11 mouse cellular contexts compared by ENCODE assay signal in the genomic region with DNA sequence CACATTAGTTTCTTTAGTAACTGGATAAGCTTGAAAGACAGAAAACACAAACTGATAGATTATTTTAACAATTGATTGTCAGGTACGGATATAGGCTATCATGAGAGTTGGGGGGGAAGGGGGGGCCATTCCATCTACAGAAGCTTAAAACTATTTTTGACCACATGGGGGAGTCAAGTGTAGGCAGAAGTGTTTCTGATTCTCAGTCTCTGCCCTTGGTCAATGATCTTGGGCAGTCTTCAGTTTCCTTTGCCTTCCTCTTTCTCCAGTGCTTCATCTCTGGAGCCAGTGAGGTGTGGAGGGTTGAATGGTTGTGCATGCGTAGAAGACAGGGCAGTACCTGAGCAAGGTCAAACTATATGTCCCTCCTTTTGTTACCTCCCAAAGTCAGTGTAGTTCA.
A peak's percentile ranks its signal among the peaks of the same experiment; 100 is the strongest.
DNase-seq lines count a peak whose midpoint lies in the region; ATAC-seq and TF ChIP-seq lines count a peak whose summit lies in the region.
"Had no signal": no experiment of that assay in that cellular context is flagged by ENCODE, and none has a peak within 500 bp of the region (broad histone marks: within the 10 kb centered on the region; RNA-seq: fewer than 3 reads in every experiment).

No protein-coding gene starts in this region.

- H3K36me3 ChIP-seq in intestine, postnatal 0 days (ENCODE audit: control insufficient read depth, insufficient read depth) = no peaks in the 10 kb centered on the region
- H3K36me3 ChIP-seq in intestine, embryonic 15.5 days = no peaks in the 10 kb centered on the region
- H3K36me3 ChIP-seq in midbrain, embryonic 14.5 days (ENCODE audit: control insufficient read depth, insufficient read depth, low read length) = no peaks in the 10 kb centered on the region
- H3K36me3 ChIP-seq in midbrain, embryonic 16.5 days (ENCODE audit: control insufficient read depth, insufficient read depth, low read length) = no peaks in the 10 kb centered on the region
- no peaks in the 10 kb centered on the region for H3K36me3 ChIP-seq in embryonic facial prominence, embryonic 14.5 days (ENCODE audit: control insufficient read depth, insufficient read depth, low read length)
- H3K36me3 ChIP-seq in forebrain, embryonic 12.5 days (replicated peaks) = no peaks in the 10 kb centered on the region
- H3K36me3 ChIP-seq: hindbrain, embryonic 15.5 days had no signal

- ATAC-seq in intestine, postnatal 0 days = no peak
- ATAC-seq in intestine, embryonic 15.5 days = no peak
- no peak for ATAC-seq in midbrain, embryonic 14.5 days (ENCODE audit: low FRiP score, low TSS enrichment)
- no peak for ATAC-seq in midbrain, embryonic 16.5 days
- ATAC-seq in embryonic facial prominence, embryonic 14.5 days (ENCODE audit: low read depth) = no peak
- no peak for ATAC-seq in forebrain, embryonic 12.5 days (ENCODE audit: low FRiP score)
- ATAC-seq: forebrain, embryonic 13.5 days had no signal

- H3K4me3 ChIP-seq in intestine, postnatal 0 days (ENCODE audit: low read depth, low read length) = no peak overlapping the region
- no peak overlapping the region for H3K4me3 ChIP-seq in intestine, embryonic 15.5 days (replicated peaks)
- no peak overlapping the region for H3K4me3 ChIP-seq in midbrain, embryonic 14.5 days (replicated peaks; ENCODE audit: low read depth, low read length)
- no peak overlapping the region for H3K4me3 ChIP-seq in midbrain, embryonic 16.5 days (ENCODE audit: low read depth, low read length)
- no peak overlapping the region for H3K4me3 ChIP-seq in embryonic facial prominence, embryonic 14.5 days (ENCODE audit: low read depth, low read length)
- H3K4me3 ChIP-seq in forebrain, embryonic 12.5 days (replicated peaks) = no peak overlapping the region
- H3K4me3 ChIP-seq: forebrain, embryonic 13.5 days; hindbrain, embryonic 15.5 days had no signal

- no peak overlapping the region for H3K27ac ChIP-seq in intestine, postnatal 0 days (ENCODE audit: low read depth, low read length)
- no peak overlapping the region for H3K27ac ChIP-seq in intestine, embryonic 15.5 days
- H3K27ac ChIP-seq in midbrain, embryonic 14.5 days (replicated peaks; ENCODE audit: low read depth, low read length) = no peak overlapping the region
- no peak overlapping the region for H3K27ac ChIP-seq in midbrain, embryonic 16.5 days (ENCODE audit: low read length)
- H3K27ac ChIP-seq in embryonic facial prominence, embryonic 14.5 days (replicated peaks; ENCODE audit: low read depth, low read length) = no peak overlapping the region
- no peak overlapping the region for H3K27ac ChIP-seq in forebrain, embryonic 12.5 days
- H3K27ac ChIP-seq: forebrain, embryonic 13.5 days; hindbrain, embryonic 15.5 days had no signal

- 62% methylated on average over 2 of the region's 2 CpGs for WGBS in intestine, postnatal 0 days
- WGBS in intestine, embryonic 15.5 days = 79% methylated on average over 2 of the region's 2 CpGs
- 77% methylated on average over 2 of the region's 2 CpGs for WGBS in midbrain, embryonic 14.5 days
- 69% methylated on average over 2 of the region's 2 CpGs for WGBS in midbrain, embryonic 16.5 days
- 67% methylated on average over 2 of the region's 2 CpGs for WGBS in embryonic facial prominence, embryonic 14.5 days
- WGBS in forebrain, embryonic 12.5 days = 81% methylated on average over 2 of the region's 2 CpGs

- H3K4me2 ChIP-seq in intestine, postnatal 0 days (replicated peaks; ENCODE audit: low read depth) = no peak overlapping the region
- H3K4me2 ChIP-seq in intestine, embryonic 15.5 days (replicated peaks) = no peak overlapping the region
- H3K4me2 ChIP-seq in midbrain, embryonic 14.5 days (ENCODE audit: low read length) = no peak overlapping the region
- no peak overlapping the region for H3K4me2 ChIP-seq in midbrain, embryonic 16.5 days (ENCODE audit: low read length)
- H3K4me2 ChIP-seq in embryonic facial prominence, embryonic 14.5 days (ENCODE audit: low read depth, low read length) = no peak overlapping the region
- no peak overlapping the region for H3K4me2 ChIP-seq in forebrain, embryonic 12.5 days
- H3K4me2 ChIP-seq: forebrain, embryonic 13.5 days; hindbrain, embryonic 15.5 days had no signal

- H3K9ac ChIP-seq in intestine, postnatal 0 days (ENCODE audit: low read depth, low read length) = no peak overlapping the region
- no peak overlapping the region for H3K9ac ChIP-seq in intestine, embryonic 15.5 days
- H3K9ac ChIP-seq in midbrain, embryonic 14.5 days (replicated peaks; ENCODE audit: low read length) = no peak overlapping the region
- H3K9ac ChIP-seq in midbrain, embryonic 16.5 days (ENCODE audit: low read depth, low read length) = no peak overlapping the region
- H3K9ac ChIP-seq in embryonic facial prominence, embryonic 14.5 days (ENCODE audit: low read depth, low read length) = no peak overlapping the region
- no peak overlapping the region for H3K9ac ChIP-seq in forebrain, embryonic 12.5 days
- H3K9ac ChIP-seq: forebrain, embryonic 13.5 days; hindbrain, embryonic 15.5 days had no signal

- peak; percentile 56 for TF ChIP-seq CTCF in intestine, postnatal 0 days (IDR thresholded peaks at IDR 0.05; ENCODE audit: low read depth)

- peak; percentile 6 for DNase-seq in midbrain, embryonic 14.5 days
- peak; percentile 13 for DNase-seq in embryonic facial prominence, embryonic 14.5 days (ENCODE audit: low spot score)
- no peak for DNase-seq in thymus, postnatal 4 days
- DNase-seq: adrenal gland, postnatal 36 days; right cerebral cortex, postnatal 4 days had no signal

- H3K4me1 ChIP-seq in intestine, postnatal 0 days (replicated peaks; ENCODE audit: control insufficient read depth, insufficient read depth, low read length) = no peaks in the 10 kb centered on the region
- H3K4me1 ChIP-seq in intestine, embryonic 15.5 days (replicated peaks) = no peaks in the 10 kb centered on the region
- H3K4me1 ChIP-seq in midbrain, embryonic 14.5 days (ENCODE audit: control insufficient read depth, insufficient read depth, low read length) = no peaks in the 10 kb centered on the region
- H3K4me1 ChIP-seq in midbrain, embryonic 16.5 days (ENCODE audit: control insufficient read depth, insufficient read depth, low read length) = no peaks in the 10 kb centered on the region
- no peaks in the 10 kb centered on the region for H3K4me1 ChIP-seq in embryonic facial prominence, embryonic 14.5 days (ENCODE audit: control insufficient read depth, insufficient read depth, low read length)
- H3K4me1 ChIP-seq in forebrain, embryonic 12.5 days = no peaks in the 10 kb centered on the region
- H3K4me1 ChIP-seq: forebrain, embryonic 13.5 days; hindbrain, embryonic 15.5 days had no signal

- no peaks in the 10 kb centered on the region for H3K9me3 ChIP-seq in intestine, postnatal 0 days (ENCODE audit: control insufficient read depth)
- no peaks in the 10 kb centered on the region for H3K9me3 ChIP-seq in intestine, embryonic 15.5 days
- H3K9me3 ChIP-seq in midbrain, embryonic 14.5 days (ENCODE audit: control insufficient read depth, low read length) = no peaks in the 10 kb centered on the region
- no peaks in the 10 kb centered on the region for H3K9me3 ChIP-seq in midbrain, embryonic 16.5 days (replicated peaks; ENCODE audit: control insufficient read depth, low read length, poor library complexity, severe bottlenecking)
- H3K9me3 ChIP-seq in embryonic facial prominence, embryonic 14.5 days (ENCODE audit: control insufficient read depth, low read length) = no peaks in the 10 kb centered on the region
- H3K9me3 ChIP-seq in forebrain, embryonic 12.5 days = no peaks in the 10 kb centered on the region
- H3K9me3 ChIP-seq: forebrain, embryonic 13.5 days; hindbrain, embryonic 15.5 days had no signal

- no peaks in the 10 kb centered on the region for H3K27me3 ChIP-seq in intestine, postnatal 0 days (replicated peaks; ENCODE audit: control insufficient read depth, insufficient read depth, low read length)
- no peaks in the 10 kb centered on the region for H3K27me3 ChIP-seq in intestine, embryonic 15.5 days (replicated peaks)
- H3K27me3 ChIP-seq in midbrain, embryonic 14.5 days (ENCODE audit: control insufficient read depth, insufficient read depth, low read length) = no peaks in the 10 kb centered on the region
- no peaks in the 10 kb centered on the region for H3K27me3 ChIP-seq in midbrain, embryonic 16.5 days (ENCODE audit: control insufficient read depth, insufficient read depth, low read depth, low read length)
- no peaks in the 10 kb centered on the region for H3K27me3 ChIP-seq in embryonic facial prominence, embryonic 14.5 days (replicated peaks; ENCODE audit: control insufficient read depth, insufficient read depth, low read length)
- no peaks in the 10 kb centered on the region for H3K27me3 ChIP-seq in forebrain, embryonic 12.5 days
- H3K27me3 ChIP-seq: forebrain, embryonic 13.5 days; hindbrain, embryonic 15.5 days had no signal
